Mouse (Mus musculus) hindbrain, embryonic 14.5 days (tissue): ENCODE measurements at regions not wholly inside any gene's neighbourhood (a gene's known extent, or its start where the extent isn't known, plus 50 kb on each side); places are given as distances from the start of the nearest gene placed in this dataset.

Experiments used
- ATAC-seq: fragments of 200-750 bp; cut with Nextera tagmentation; 2 replicates; pipeline ENCODE4 v1.8.0; 2017; ENCODE audit warnings: moderate number of reproducible peaks, mild to moderate bottlenecking, moderate TSS enrichment, moderate library complexity; ENCODE audit not compliant: low FRiP score
- DNase-seq: peaks from one replicate; pipeline ENCODE4 v3.0.0-alpha.2; 2015; ENCODE audit warnings: low spot score
- H3K27ac ChIP-seq: fragments of 300-500 bp; sonication (generic); 2 replicates; pipeline ENCODE4 v1.5.1; 2014; ENCODE audit warnings: mild to moderate bottlenecking, moderate library complexity
- H3K27me3 ChIP-seq: fragments of 300-500 bp; sonication (generic); 2 replicates; pipeline ENCODE4 v1.6.1; 2014; ENCODE audit warnings: mild to moderate bottlenecking, low read length, mixed read lengths; ENCODE audit not compliant: control insufficient read depth, insufficient read depth
- H3K36me3 ChIP-seq: fragments of 300-500 bp; sonication (generic); replicated peaks from 2 replicates; pipeline ENCODE4 v1.6.1; 2014; ENCODE audit not compliant: control insufficient read depth, insufficient read depth
- H3K4me1 ChIP-seq: fragments of 300-500 bp; sonication (generic); replicated peaks from 2 replicates; pipeline ENCODE4 v1.6.1; 2014; ENCODE audit warnings: antibody characterized with exemption, low read length, mixed read lengths; ENCODE audit not compliant: control insufficient read depth, insufficient read depth
- H3K4me2 ChIP-seq: fragments of 300-500 bp; sonication (generic); replicated peaks from 2 replicates; pipeline ENCODE4 v1.6.1; 2014; ENCODE audit warnings: mild to moderate bottlenecking, moderate library complexity
- H3K4me3 ChIP-seq: fragments of 300-500 bp; sonication (generic); replicated peaks from 2 replicates; pipeline ENCODE4 v1.5.1; 2014; ENCODE audit warnings: mild to moderate bottlenecking, low read length
- H3K9ac ChIP-seq: fragments of 300-500 bp; sonication (generic); 2 replicates; pipeline ENCODE4 v1.6.1; 2014
- H3K9me3 ChIP-seq: fragments of 300-500 bp; sonication (generic); 2 replicates; pipeline ENCODE4 v1.6.1; 2016; ENCODE audit warnings: low read length; ENCODE audit not compliant: control insufficient read depth
- WGBS: fragments of 180-500 bp; shearing (Covaris S2); extraction: QIAGEN DNeasy Blood & Tissue Kit; methylation state at CpG from one replicate; pipeline ENCODE4 v1.1.7; 2014; 5-methylcytosine and 5-hydroxymethylcytosine counted together

- Histone ChIP-seq H3K4me2 (no peak overlapping the region), H3K27ac (no peak overlapping the region), H3K4me3 (no peak overlapping the region), H3K9ac (no peak overlapping the region), H3K9me3 (no peaks in the 10 kb centered on the region), H3K27me3 (no peaks in the 10 kb centered on the region), H3K36me3 (no peaks in the 10 kb centered on the region), H3K4me1 (no peaks in the 10 kb centered on the region)
- ATAC-seq: no peak
- DNase-seq: no peak
Measured at GRCm38 (mm10) chr7:68548176-68548575, 200.9 kb downstream of the Arrdc4 start.

- Histone ChIP-seq H3K4me2 (no peak overlapping the region), H3K4me1 (no peaks in the 10 kb centered on the region), H3K9ac (no peak overlapping the region), H3K9me3 (no peaks in the 10 kb centered on the region), H3K36me3 (no peaks in the 10 kb centered on the region), H3K4me3 (no peak overlapping the region), H3K27ac (no peak overlapping the region), H3K27me3 (no peaks in the 10 kb centered on the region)
- peak; percentile 58 for DNase-seq
- 52% methylated on average over 11 of the region's 11 CpGs for WGBS
- 0 out of 2 replicates have a peak, but pooled peaks have one; percentile 46 for ATAC-seq
Measured at GRCm38 (mm10) chr7:68544136-68544535, 204.9 kb downstream of the Arrdc4 start.

- H3K4me3 ChIP-seq: no peak overlapping the region
- no peak overlapping the region for H3K9ac ChIP-seq
- no peak overlapping the region for H3K4me2 ChIP-seq
- no peak overlapping the region for H3K27ac ChIP-seq
- no peak for ATAC-seq
- H3K36me3 ChIP-seq: no peaks in the 10 kb centered on the region
- no peaks in the 10 kb centered on the region for H3K4me1 ChIP-seq
- H3K27me3 ChIP-seq: no peaks in the 10 kb centered on the region
- H3K9me3 ChIP-seq: no peaks in the 10 kb centered on the region; the same call in 1 of the 2 replicates
- DNase-seq: no peak
- 89% methylated on average over 6 of the region's 6 CpGs for WGBS
Measured at GRCm38 (mm10) chr7:68509096-68509495, 235.5 kb downstream of the Fam169b start.

DNA sequence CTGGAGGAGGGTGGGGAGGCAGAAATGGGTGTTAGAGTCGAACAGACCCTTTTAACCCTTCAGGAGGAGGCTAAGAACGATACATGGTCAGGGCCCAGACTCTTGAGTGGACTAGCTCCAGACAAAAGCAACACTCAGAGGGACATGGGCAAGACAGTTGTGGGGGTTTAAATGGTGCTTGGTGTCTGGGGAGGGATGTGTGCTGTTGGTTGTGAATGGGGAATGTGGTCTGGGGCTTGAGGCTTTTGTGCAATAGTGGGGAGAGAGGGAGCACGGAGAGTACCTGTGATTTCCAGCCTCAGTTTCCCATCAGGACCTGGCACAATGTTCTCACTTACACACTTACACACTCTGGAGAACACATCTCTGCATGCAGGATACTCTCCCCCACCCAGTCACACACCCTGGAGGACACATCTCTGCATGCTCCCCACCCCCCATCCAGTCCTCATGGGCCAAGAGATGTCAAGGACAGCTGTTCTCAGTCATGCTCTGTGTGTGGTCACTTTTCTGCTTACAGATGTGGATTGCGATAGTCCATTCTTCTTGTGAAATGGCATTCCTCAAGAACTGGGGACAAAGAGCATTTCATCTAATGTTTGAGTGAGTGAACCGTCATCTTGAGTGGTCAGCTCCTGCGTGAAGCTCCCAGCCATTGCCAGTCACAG lies 217.6 kb downstream of the Fam169b start:
- H3K27ac ChIP-seq: no peak overlapping the region
- H3K4me3 ChIP-seq: no peak overlapping the region
- H3K36me3 ChIP-seq: no peaks in the 10 kb centered on the region
- H3K4me2 ChIP-seq: no peak overlapping the region
- no peaks in the 10 kb centered on the region for H3K27me3 ChIP-seq
- ATAC-seq (no peak), DNase-seq (no peak)
- H3K9me3 ChIP-seq: no peaks in the 10 kb centered on the region
- 82% methylated on average over 6 of the region's 6 CpGs for WGBS
- H3K9ac ChIP-seq: no peak overlapping the region
- H3K4me1 ChIP-seq: no peaks in the 10 kb centered on the region

GRCm38 (mm10) chr7:68486676-68487075 lies 213.0 kb downstream of the Fam169b start:
- no peak overlapping the region for H3K9ac ChIP-seq
- DNase-seq (no peak), ATAC-seq (no peak)
- no peaks in the 10 kb centered on the region for H3K9me3 ChIP-seq
- H3K27me3 ChIP-seq: no peaks in the 10 kb centered on the region
- no peaks in the 10 kb centered on the region for H3K36me3 ChIP-seq
- no peak overlapping the region for H3K4me2 ChIP-seq
- no peak overlapping the region for H3K4me3 ChIP-seq
- WGBS: 86% methylated on average over 3 of the region's 3 CpGs
- no peak overlapping the region for H3K27ac ChIP-seq
- H3K4me1 ChIP-seq: no peaks in the 10 kb centered on the region

DNA sequence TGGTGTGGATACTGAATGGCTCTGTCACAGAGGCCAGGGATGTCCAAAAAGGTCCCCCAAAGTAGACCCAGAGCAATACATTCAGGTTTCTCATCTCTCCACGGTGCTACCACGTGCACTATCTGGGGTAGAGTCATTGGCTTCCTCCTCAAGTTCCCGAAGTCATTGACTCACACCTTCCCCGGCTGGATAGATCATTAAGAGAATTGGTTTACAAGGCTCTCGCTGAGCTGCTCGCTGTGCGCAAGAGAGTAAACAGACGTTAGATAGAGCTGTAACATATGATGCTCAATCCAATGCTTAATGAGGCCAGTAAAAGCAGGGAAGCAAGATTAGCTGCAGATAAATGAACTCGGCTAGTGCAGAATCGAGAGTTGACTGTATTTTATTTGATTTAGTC lies 208.9 kb downstream of the Fam169b start:
- ATAC-seq (peak; percentile 70), DNase-seq (no peak)
- H3K4me2 ChIP-seq: no peak overlapping the region
- peaks cover 4% of the 10 kb centered on the region; the same call in 1 of the 2 replicates for H3K27me3 ChIP-seq
- H3K4me3 ChIP-seq: no peak overlapping the region
- no peak overlapping the region for H3K27ac ChIP-seq
- H3K4me1 ChIP-seq: no peaks in the 10 kb centered on the region
- no peak overlapping the region for H3K9ac ChIP-seq
- no peaks in the 10 kb centered on the region for H3K9me3 ChIP-seq
- WGBS: 60% methylated on average over 10 of the region's 10 CpGs
- H3K36me3 ChIP-seq: no peaks in the 10 kb centered on the region

DNA sequence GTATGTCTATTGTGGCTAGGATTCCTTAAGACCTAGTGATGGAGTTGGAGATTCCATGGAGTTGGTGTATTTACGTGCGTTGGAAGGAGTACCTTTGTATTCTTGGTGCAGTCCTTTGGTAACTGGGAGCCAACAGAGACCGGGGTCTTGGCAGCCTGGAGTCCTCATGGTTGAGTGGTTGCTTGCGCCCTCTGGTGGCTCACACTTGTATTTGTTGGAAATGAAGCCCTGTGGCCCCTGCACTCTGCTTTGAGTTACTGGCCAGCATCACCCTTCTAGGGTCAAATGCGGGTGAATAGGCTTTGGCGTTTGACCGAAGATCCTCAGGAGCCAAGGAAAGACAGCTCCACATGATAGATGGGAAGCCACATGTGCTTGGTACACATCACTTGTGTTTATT lies 207.1 kb downstream of the Fam169b start:
- Histone ChIP-seq H3K4me2 (no peak overlapping the region), H3K9me3 (no peaks in the 10 kb centered on the region), H3K4me1 (no peaks in the 10 kb centered on the region), H3K27ac (no peak overlapping the region), H3K36me3 (no peaks in the 10 kb centered on the region), H3K9ac (no peak overlapping the region), H3K27me3 (peaks cover 4% of the 10 kb centered on the region; the same call in 1 of the 2 replicates), H3K4me3 (no peak overlapping the region)
- peak; percentile 70 for DNase-seq
- 0 out of 2 replicates have a peak, but pooled peaks have one; percentile 40 for ATAC-seq
- WGBS: 28% methylated on average over 7 of the region's 7 CpGs

GRCm38 (mm10) chr7:68480336-68480735 lies 206.7 kb downstream of the Fam169b start:
- Histone ChIP-seq H3K9ac (no peak overlapping the region), H3K4me2 (0 out of 2 replicates have a peak overlapping the region, but pooled peaks have one; percentile 28), H3K36me3 (no peaks in the 10 kb centered on the region), H3K4me3 (no peak overlapping the region), H3K27ac (no peak overlapping the region), H3K9me3 (no peaks in the 10 kb centered on the region), H3K4me1 (no peaks in the 10 kb centered on the region), H3K27me3 (peaks cover 4% of the 10 kb centered on the region; the same call in 1 of the 2 replicates)
- WGBS: 64% methylated on average over 3 of the region's 3 CpGs
- DNase-seq: no peak
- no peak for ATAC-seq

GRCm38 (mm10) chr7:68478044-68478443 lies 204.4 kb downstream of the Fam169b start:
- DNase-seq (peak; percentile 66), ATAC-seq (no peak)
- 65% methylated on average over 3 of the region's 3 CpGs for WGBS
- H3K9me3 ChIP-seq: no peaks in the 10 kb centered on the region
- no peaks in the 10 kb centered on the region for H3K36me3 ChIP-seq
- no peaks in the 10 kb centered on the region for H3K4me1 ChIP-seq
- no peak overlapping the region for H3K9ac ChIP-seq
- no peak overlapping the region for H3K4me2 ChIP-seq
- H3K4me3 ChIP-seq: no peak overlapping the region
- H3K27ac ChIP-seq: no peak overlapping the region
- peaks cover 4% of the 10 kb centered on the region; the same call in 1 of the 2 replicates for H3K27me3 ChIP-seq

- 37% methylated on average over 5 of the region's 5 CpGs for WGBS
- no peak overlapping the region for H3K4me3 ChIP-seq
- no peaks in the 10 kb centered on the region for H3K36me3 ChIP-seq
- no peak overlapping the region for H3K27ac ChIP-seq
- no peak for DNase-seq
- no peak overlapping the region for H3K4me2 ChIP-seq
- H3K27me3 ChIP-seq: no peaks in the 10 kb centered on the region
- no peaks in the 10 kb centered on the region for H3K9me3 ChIP-seq
- ATAC-seq: no peak
- H3K9ac ChIP-seq: no peak overlapping the region
- no peaks in the 10 kb centered on the region for H3K4me1 ChIP-seq
Measured at GRCm38 (mm10) chr7:68472800-68473199, 199.2 kb downstream of the Fam169b start.
